Mouse (Mus musculus) heart, adult 2 months (tissue): Measurements from ENCODE around the gene Mterf4. TPM values are rescaled to one million over a fixed set of nuclear protein-coding genes. Genes with fewer than 3 reads are reported as not detected.

ENCODE experiments used
- DNase-seq, 2 experiments: peaks; one replicate each; pipeline ENCODE4 v3.0.0; 2021
- H3K27ac ChIP-seq: fragments of 200-600 bp; 2 replicates; pipeline ENCODE4 v1.8.1; 2022
- H3K27me3 ChIP-seq: fragments of 200-500 bp; 2 replicates; pipeline ENCODE4 v1.6.1; 2012; ENCODE audit warnings: mild to moderate bottlenecking, low read length, inconsistent platforms, mixed read lengths; ENCODE audit not compliant: control insufficient read depth, insufficient read depth
- H3K36me3 ChIP-seq: fragments of 200-500 bp; 2 replicates; pipeline ENCODE4 v1.6.1; 2012; ENCODE audit warnings: low read length, inconsistent platforms; ENCODE audit not compliant: control insufficient read depth, insufficient read depth
- H3K4me1 ChIP-seq: fragments of 200-500 bp; 2 replicates; pipeline ENCODE4 v1.6.1; 2011; ENCODE audit warnings: low read length; ENCODE audit not compliant: control insufficient read depth, insufficient read depth
- H3K4me3 ChIP-seq: fragments of 200-600 bp; 2 replicates; pipeline ENCODE4 v1.8.1; 2022
- H3K79me2 ChIP-seq: fragments of 200-500 bp; replicated peaks from 2 replicates; pipeline ENCODE4 v1.6.1; 2012; ENCODE audit warnings: mild to moderate bottlenecking, inconsistent platforms, low read length, moderate library complexity, mixed read lengths; ENCODE audit not compliant: control insufficient read depth, insufficient read depth
- H3K9ac ChIP-seq: fragments of 200-500 bp; 2 replicates; pipeline ENCODE4 v1.6.1; 2012; ENCODE audit warnings: low read depth, mild to moderate bottlenecking, control low read depth, inconsistent platforms, low read length, mixed read lengths
- CTCF ChIP-seq: fragments of 200-600 bp; IDR thresholded peaks from 2 replicates; pipeline ENCODE4 v1.8.1; 2022; ENCODE audit warnings: antibody characterized with exemption, mild to moderate bottlenecking, moderate library complexity
- EP300 ChIP-seq: fragments of 200-500 bp; IDR thresholded peaks from 2 replicates; pipeline ENCODE4 v1.6.1; 2011; ENCODE audit warnings: low read depth, low read length, control low read depth; ENCODE audit not compliant: insufficient read depth
- POLR2A ChIP-seq: fragments of 200-500 bp; IDR thresholded peaks from 2 replicates; pipeline ENCODE4 v1.6.1; 2011; ENCODE audit warnings: mild to moderate bottlenecking, low read depth, low read length, control low read depth; ENCODE audit not compliant: insufficient read depth
- WGBS: fragments of 180-500 bp; shearing (Covaris S2); methylation state at CpG from one replicate; pipeline ENCODE4 v1.1.7; 2018; 5-methylcytosine and 5-hydroxymethylcytosine counted together
- intact Hi-C: fragments of 180-260 bp; cut with DNase I; formaldehyde crosslinking; loops from one replicate; pipeline ENCODE4 v1.15.1; 2025
- polyA plus RNA-seq: library from polyadenylated mRNA; depleted of rRNA; stranded (reverse); fragments of >200 nt; gene quantifications from 2 replicates; pipeline ENCODE4 v1.2.3, GENCODE M21; 2012
- total RNA-seq, 2 experiments: library from RNA; stranded (reverse); gene quantifications; 2 replicates each; pipeline ENCODE4 v1.2.3; 2021

Mterf4 gene
- total and polyA plus RNA-seq, 3 experiments, result 8.9 to 14.6 (median 13.6) TPM

GRCm38 (mm10) chr1:93272409-93272821, 33.3 kb downstream of the Mterf4 start:
- no peaks in the 10 kb centered on the region for H3K79me2 ChIP-seq
- no peak for DNase-seq
- H3K27ac ChIP-seq, result no peak overlapping the region
- H3K4me1 ChIP-seq, result no peaks in the 10 kb centered on the region
- no peak overlapping the region for H3K9ac ChIP-seq
- no peak for TF ChIP-seq CTCF
- H3K27me3 ChIP-seq, result no peaks in the 10 kb centered on the region
- no peak overlapping the region for H3K4me3 ChIP-seq
- no peaks in the 10 kb centered on the region for H3K36me3 ChIP-seq
- intact Hi-C loops, result no loop called here
- 13% methylated on average over 16 of the region's 16 CpGs for WGBS

- no peaks in the 10 kb centered on the region for H3K79me2 ChIP-seq
- H3K9ac ChIP-seq, result no peak overlapping the region
- intact Hi-C loops, result no loop called here
- no peaks in the 10 kb centered on the region for H3K36me3 ChIP-seq
- no peaks in the 10 kb centered on the region for H3K4me1 ChIP-seq
- no peak for TF ChIP-seq EP300
- no peak for TF ChIP-seq CTCF
- TF ChIP-seq POLR2A, result no peak
- 64% methylated on average over 6 of the region's 6 CpGs for WGBS
- H3K27ac ChIP-seq, result no peak overlapping the region
- H3K4me3 ChIP-seq, result no peak overlapping the region
- no peaks in the 10 kb centered on the region for H3K27me3 ChIP-seq
- DNase-seq, result no peak
Measured at GRCm38 (mm10) chr1:93271751-93272150, 34.0 kb downstream of the Mterf4 start.

GRCm38 (mm10) chr1:93270516-93271240, 35.0 kb downstream of the Mterf4 start:
- intact Hi-C loops, result no loop called here
- TF ChIP-seq CTCF (no peak), POLR2A (no peak), EP300 (no peak)
- peak in 1 of 2 experiments; percentile 9 for DNase-seq
- 71% methylated on average over 3 of the region's 3 CpGs for WGBS
- Histone ChIP-seq H3K4me1 (no peaks in the 10 kb centered on the region), H3K4me3 (no peak overlapping the region), H3K36me3 (no peaks in the 10 kb centered on the region), H3K27ac (no peak overlapping the region), H3K27me3 (no peaks in the 10 kb centered on the region), H3K79me2 (no peaks in the 10 kb centered on the region), H3K9ac (no peak overlapping the region)

GRCm38 (mm10) chr1:93268246-93268645, 37.5 kb downstream of the Mterf4 start:
- intact Hi-C loops, result no loop called here
- Histone ChIP-seq H3K27me3 (no peaks in the 10 kb centered on the region), H3K4me1 (no peaks in the 10 kb centered on the region), H3K36me3 (no peaks in the 10 kb centered on the region), H3K27ac (no peak overlapping the region), H3K4me3 (no peak overlapping the region), H3K9ac (no peak overlapping the region), H3K79me2 (no peaks in the 10 kb centered on the region)
- no peak for DNase-seq
- TF ChIP-seq POLR2A (no peak), CTCF (no peak)
- WGBS, result 76% methylated on average over 2 of the region's 2 CpGs

- intact Hi-C loops, result no loop called here
- Histone ChIP-seq H3K27ac (no peak overlapping the region), H3K79me2 (no peaks in the 10 kb centered on the region), H3K4me3 (no peak overlapping the region), H3K36me3 (no peaks in the 10 kb centered on the region), H3K4me1 (no peaks in the 10 kb centered on the region), H3K9ac (no peak overlapping the region), H3K27me3 (no peaks in the 10 kb centered on the region)
- DNase-seq, result peak in 1 of 2 experiments; percentile 14
- TF ChIP-seq EP300 (no peak), POLR2A (no peak), CTCF (no peak)
- WGBS, result 40% methylated on average over 3 of the region's 3 CpGs
Measured at GRCm38 (mm10) chr1:93267207-93267606, 38.5 kb downstream of the Mterf4 start.

GRCm38 (mm10) chr1:93257560-93257959, 48.2 kb downstream of the Mterf4 start:
- intact Hi-C loops, result no loop called here

More at GRCm38 (mm10) chr1:93257560-93257959, 48.2 kb downstream of the Mterf4 start:
- WGBS, result 81% methylated on average over 1 of the region's 1 CpGs
- Histone ChIP-seq H3K9ac (no peak overlapping the region), H3K79me2 (no peaks in the 10 kb centered on the region), H3K4me1 (no peaks in the 10 kb centered on the region), H3K36me3 (no peaks in the 10 kb centered on the region), H3K27me3 (no peaks in the 10 kb centered on the region), H3K27ac (no peak overlapping the region), H3K4me3 (no peak overlapping the region)
- no peak for DNase-seq
- TF ChIP-seq EP300 (no peak), CTCF (no peak), POLR2A (no peak)
